Mouse (Mus musculus): Measurements from ENCODE around the gene Zc3h8. TPM values are rescaled to one million over a fixed set of nuclear protein-coding genes. Genes with fewer than 3 reads are reported as not detected.

Gene Zc3h8
- total RNA-seq, 2 experiments from 2014 or later, result 5.7 to 5.9 TPM

GRCm38 (mm10) chr2:128890661-128891335, 53.1 kb downstream of the Zc3h8 start:
- DNase-seq, result no peak

DNA sequence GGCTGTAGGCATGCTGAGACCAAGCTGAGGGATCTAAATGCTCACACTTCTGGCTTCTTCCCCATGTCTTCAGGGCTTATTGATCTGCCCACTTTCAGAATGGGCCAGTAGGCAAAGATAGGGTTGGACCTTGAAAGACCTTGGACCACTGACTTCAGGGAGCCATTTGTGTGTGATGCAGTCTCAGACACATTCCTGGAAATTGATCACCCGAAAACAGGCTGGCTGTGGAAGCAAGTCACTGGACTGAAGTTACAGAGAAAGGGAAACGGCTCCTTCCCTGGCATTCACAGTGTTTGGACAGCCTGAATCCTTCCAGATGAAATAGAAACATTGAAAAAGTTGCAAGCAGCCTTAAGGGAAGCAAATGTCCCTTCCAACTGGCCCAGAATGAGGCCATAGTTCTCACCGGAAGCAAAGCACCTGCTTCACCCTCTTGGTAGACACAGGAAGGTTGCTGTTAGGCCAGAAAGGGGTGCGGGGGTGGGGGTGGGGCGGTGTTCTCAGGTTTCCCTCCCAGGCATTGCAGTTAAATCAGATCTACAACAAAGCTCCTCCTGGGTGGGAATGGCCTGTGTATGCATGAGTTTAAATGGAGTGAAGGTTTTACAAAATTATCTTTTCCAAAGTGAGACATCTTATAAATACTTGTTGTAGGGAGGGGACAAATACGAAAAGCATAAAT, 55.9 kb downstream of the Zc3h8 start:
- DNase-seq, result no peak

- no peak for DNase-seq
These were observed 58.6 kb downstream of the Zc3h8 start for GRCm38 (mm10) chr2:128885225-128885811.

DNA sequence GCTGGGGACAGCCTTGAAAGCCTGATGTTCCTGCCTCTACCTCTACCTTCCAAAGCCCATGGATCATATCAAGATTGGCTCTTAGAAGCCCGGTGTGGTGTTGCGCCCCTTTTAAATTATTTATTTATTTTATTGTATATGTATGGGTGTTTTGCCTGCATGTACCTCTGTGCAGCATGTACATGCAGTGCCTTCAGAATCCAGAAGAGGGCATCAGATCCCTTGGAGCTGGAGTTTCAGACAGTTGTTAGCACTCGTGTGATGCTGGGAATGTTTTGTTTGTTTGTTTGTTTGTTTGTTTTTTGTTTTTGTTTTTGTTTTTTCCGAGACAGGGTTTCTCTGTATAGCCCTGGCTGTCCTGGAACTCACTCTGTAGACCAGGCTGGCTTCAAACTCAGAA, 62.6 kb downstream of the Zc3h8 start:
- DNase-seq, result no peak

Small RNA genes lying within 50 kb of the gene (microRNA-seq; reads per million reads assigned to microRNA genes)
- 0 reads per million in 2 experiments for gene Gm22859

Other genes with a start within 250 kb of the Zc3h8 start
- 1 to 10 TPM; 4.5 TPM for gene Mertk, start 245.1 kb downstream of the Zc3h8 start, total RNA-seq (2021)
- gene Tmem87b, start 126.0 kb downstream of the Zc3h8 start, total RNA-seq (2021), result 10 to 100 TPM; 16.2 to 19.3 TPM
- gene Fbln7, start 81.1 kb downstream of the Zc3h8 start, total RNA-seq (2021), result 10 to 100 TPM; 12.1 to 12.8 TPM
- gene Zc3h6, start 23.3 kb upstream of the Zc3h8 start, total RNA-seq (2021), result 1 to 10 TPM; 8.3 to 8.9 TPM
- 10 to 100 TPM; 11.2 to 15.6 TPM for gene Gm10762, start 23.6 kb upstream of the Zc3h8 start, total RNA-seq (2021)
- under 1 TPM in 1 of 2 experiments, not detected in 1; 0.07 TPM for gene Vinac1, start 104.1 kb upstream of the Zc3h8 start, total RNA-seq (2021)
- 10 to 100 TPM in 1 of 2 experiments, 1 to 10 TPM in 1; 8.9 to 11.2 TPM for gene Ttl, start 121.9 kb upstream of the Zc3h8 start, total RNA-seq (2021)
- gene Polr1b, start 156.9 kb upstream of the Zc3h8 start, total RNA-seq (2021), result 10 to 100 TPM; 10.4 to 15.1 TPM
- 10 to 100 TPM in 1 of 2 experiments, 1 to 10 TPM in 1; 9.1 to 10.2 TPM for gene Chchd5, start 185.6 kb upstream of the Zc3h8 start, total RNA-seq (2021)